Comparison of ENCODE assay signal across 8 mouse cellular contexts in genomic region chr17:10319685-10320455, GRCm38 (mm10). TPM values are rescaled to one million over a fixed set of nuclear protein-coding genes. Genes with fewer than 3 reads are reported as not detected.
DNase-seq lines count a peak whose midpoint lies in the region; ATAC-seq and TF ChIP-seq lines count a peak whose summit lies in the region.

TSS of gene Qk (minus strand) at chr17:10319854.

- peak within 1 kb of the TSS; percentile 93 for H3K4me3 ChIP-seq in brown adipose tissue, adult 24 weeks (ENCODE audit: insufficient read depth, low read depth, low read length)
- H3K4me3 ChIP-seq in heart, embryonic 14.5 days (ENCODE audit: control insufficient read depth in 1 of 2, insufficient read depth in 1 of 2, low read depth in 1 of 2, low read length in 2 of 2), result peak within 1 kb of the TSS; percentile 73 to 92
- H3K4me3 ChIP-seq in liver, embryonic 14.5 days (ENCODE audit: insufficient read depth in 1 of 2, low read depth in 2 of 2, low read length in 2 of 2), result peak within 1 kb of the TSS; percentile 83 to 95
- peak within 1 kb of the TSS; percentile 77 for H3K4me3 ChIP-seq in neural tube, embryonic 11.5 days (ENCODE audit: low read depth, low read length)
- peak within 1 kb of the TSS; percentile 82 for H3K4me3 ChIP-seq in stomach, postnatal 0 days (ENCODE audit: low read depth, low read length)

- TF ChIP-seq CTCF in liver, embryonic 14.5 days (IDR thresholded peaks at IDR 0.05; ENCODE audit: low read depth), result no peak
- TF ChIP-seq CTCF in stomach, postnatal 0 days (IDR thresholded peaks at IDR 0.05; ENCODE audit: low read depth), result 0 out of 2 replicates have a peak, but pooled peaks have one; percentile 20

- peak within 1 kb of the TSS; percentile 74 for H3K4me2 ChIP-seq in heart, embryonic 14.5 days (ENCODE audit: low read length)
- H3K4me2 ChIP-seq in liver, embryonic 14.5 days (ENCODE audit: low read depth), result peak within 1 kb of the TSS; percentile 83
- H3K4me2 ChIP-seq in neural tube, embryonic 11.5 days (ENCODE audit: low read depth), result peak within 1 kb of the TSS; percentile 61
- H3K4me2 ChIP-seq in stomach, postnatal 0 days (replicated peaks; ENCODE audit: low read depth), result peak within 1 kb of the TSS; percentile 71

- H3K27ac ChIP-seq in brown adipose tissue, adult 24 weeks (replicated peaks; ENCODE audit: low read depth, low read length), result peak within 1 kb of the TSS; percentile 98
- H3K27ac ChIP-seq in heart, embryonic 14.5 days (replicated peaks in 1 of 2; ENCODE audit: control insufficient read depth in 1 of 2, insufficient read depth in 1 of 2, low read depth in 2 of 2, low read length in 2 of 2), result peak within 1 kb of the TSS; percentile 96 to 100
- peak within 1 kb of the TSS; percentile 70 for H3K27ac ChIP-seq in liver, embryonic 14.5 days
- peak within 1 kb of the TSS; percentile 99 for H3K27ac ChIP-seq in neural tube, embryonic 11.5 days (ENCODE audit: low read depth, low read length)
- peak within 1 kb of the TSS; percentile 99 for H3K27ac ChIP-seq in stomach, postnatal 0 days (replicated peaks)

- no peaks in the 10 kb centered on the region for H3K9me3 ChIP-seq in heart, embryonic 14.5 days (ENCODE audit: control insufficient read depth, low read length)
- H3K9me3 ChIP-seq in liver, embryonic 14.5 days (ENCODE audit: control insufficient read depth, low read length), result no peaks in the 10 kb centered on the region
- no peaks in the 10 kb centered on the region for H3K9me3 ChIP-seq in neural tube, embryonic 11.5 days (ENCODE audit: control insufficient read depth, low read length)
- H3K9me3 ChIP-seq in stomach, postnatal 0 days (ENCODE audit: control insufficient read depth, low read length), result no peaks in the 10 kb centered on the region

- peaks cover 4% of the 10 kb centered on the region; the same call in 1 of the 2 replicates for H3K4me1 ChIP-seq in brown adipose tissue, adult 24 weeks (ENCODE audit: control insufficient read depth, insufficient read depth, insufficient read length, low read length)
- peaks cover 5 to 26% of the 10 kb centered on the region in 2 experiments for H3K4me1 ChIP-seq in heart, embryonic 14.5 days (ENCODE audit: control insufficient read depth in 2 of 2, insufficient read depth in 2 of 2, low read length in 2 of 2)
- H3K4me1 ChIP-seq in liver, embryonic 14.5 days (replicated peaks; ENCODE audit: control insufficient read depth in 2 of 2, insufficient read depth in 2 of 2, low read length in 1 of 2), result peaks cover under 1 to 5% of the 10 kb centered on the region in 2 experiments
- peaks cover 9% of the 10 kb centered on the region; the same call in 1 of the 2 replicates for H3K4me1 ChIP-seq in neural tube, embryonic 11.5 days (ENCODE audit: control insufficient read depth, insufficient read depth, low read length)
- H3K4me1 ChIP-seq in stomach, postnatal 0 days (replicated peaks; ENCODE audit: control insufficient read depth, insufficient read depth), result no peaks in the 10 kb centered on the region

- DNase-seq in CD4-positive, CD25-positive, alpha-beta regulatory T cell, adult 2 months (ENCODE audit: low read depth, low spot score), result peak; percentile 98
- peak; percentile 57 for DNase-seq in fibroblast of lung, adult 2 months (ENCODE audit: low read depth)
- DNase-seq in kidney, postnatal 25 days, result peak; percentile 95 to 96
- peak; percentile 65 to 78 (median 77) for DNase-seq in liver, embryonic 14.5 days (ENCODE audit: low read depth in 3 of 3, low spot score in 3 of 3)
- DNase-seq in neural tube, embryonic 11.5 days (ENCODE audit: low spot score), result peak; percentile 96
- DNase-seq in stomach, postnatal 0 days (ENCODE audit: low spot score), result peak; percentile 94

- peak; percentile 81 for ATAC-seq in heart, embryonic 14.5 days (ENCODE audit: insufficient number of reproducible peaks, insufficient read depth, low FRiP score, low read depth)
- ATAC-seq in liver, embryonic 14.5 days (ENCODE audit: insufficient read depth), result peak; percentile 66
- ATAC-seq in neural tube, embryonic 11.5 days (ENCODE audit: insufficient read depth, low FRiP score, low TSS enrichment), result peak; percentile 72
- ATAC-seq in stomach, postnatal 0 days (ENCODE audit: low FRiP score, low TSS enrichment), result peak; percentile 84

- H3K27me3 ChIP-seq in heart, embryonic 14.5 days (ENCODE audit: control insufficient read depth, insufficient read depth, low read length), result no peaks in the 10 kb centered on the region
- H3K27me3 ChIP-seq in liver, embryonic 14.5 days (ENCODE audit: control insufficient read depth, insufficient read depth, low read length), result peaks cover 4% of the 10 kb centered on the region; the same call in 1 of the 2 replicates
- no peaks in the 10 kb centered on the region for H3K27me3 ChIP-seq in neural tube, embryonic 11.5 days (ENCODE audit: control insufficient read depth, insufficient read depth, low read length)
- no peaks in the 10 kb centered on the region for H3K27me3 ChIP-seq in stomach, postnatal 0 days (ENCODE audit: control insufficient read depth, insufficient read depth, low read length)

- WGBS in heart, embryonic 14.5 days, result under 1% methylated on average over 86 of the region's 86 CpGs
- WGBS in liver, embryonic 14.5 days (ENCODE audit: insufficient replicate concordance), result under 1% methylated on average over 74 of the region's 86 CpGs
- WGBS in neural tube, embryonic 11.5 days, result under 1% methylated on average over 83 of the region's 86 CpGs
- under 1% methylated on average over 79 of the region's 86 CpGs for WGBS in stomach, postnatal 0 days

- TF ChIP-seq EP300 in liver, embryonic 14.5 days (IDR thresholded peaks at IDR 0.05; ENCODE audit: low read depth), result no peak
- TF ChIP-seq EP300 in stomach, postnatal 0 days (optimal IDR thresholded peaks at IDR 0.05), result no peak

- H3K36me3 ChIP-seq in heart, embryonic 14.5 days (ENCODE audit: control insufficient read depth, insufficient read depth, low read length), result no peaks in the 10 kb centered on the region
- H3K36me3 ChIP-seq in liver, embryonic 14.5 days (replicated peaks; ENCODE audit: control insufficient read depth, insufficient read depth, low read depth), result no peaks in the 10 kb centered on the region
- H3K36me3 ChIP-seq in neural tube, embryonic 11.5 days (ENCODE audit: control insufficient read depth, insufficient read depth, low read length), result no peaks in the 10 kb centered on the region
- H3K36me3 ChIP-seq in stomach, postnatal 0 days (ENCODE audit: control insufficient read depth, insufficient read depth, low read length), result no peaks in the 10 kb centered on the region

- H3K9ac ChIP-seq in heart, embryonic 14.5 days (ENCODE audit: low read length), result peak within 1 kb of the TSS; percentile 100
- peak within 1 kb of the TSS; percentile 91 for H3K9ac ChIP-seq in liver, embryonic 14.5 days (replicated peaks)
- H3K9ac ChIP-seq in neural tube, embryonic 11.5 days (ENCODE audit: low read length), result peak within 1 kb of the TSS; percentile 95
- peak within 1 kb of the TSS; percentile 96 for H3K9ac ChIP-seq in stomach, postnatal 0 days (ENCODE audit: low read length)

RNA-seq across cellular contexts. Expression of gene Qk, which starts in this region (rescaled TPM):
- polyA plus RNA-seq in brown adipose tissue, adult 24 weeks (2012; ENCODE audit: insufficient read depth, insufficient read length, missing spikeins), result 165 and 326 TPM in 2 replicates
- polyA plus RNA-seq in heart, embryonic 14.5 days (2014; fragmentation: Nextera tagmentation; extraction: Ambion mirVana), result 71.8 and 76.2 TPM in 2 replicates
- 22.1 and 29.4 TPM in 2 replicates for polyA plus RNA-seq in liver, embryonic 14.5 days (2012; rRNA removed)
- 9.5 and 10.2 TPM in 2 replicates for polyA plus RNA-seq in liver, embryonic 14.5 days (2014; fragmentation: Nextera tagmentation; extraction: Ambion mirVana)
- 53.7 and 57.0 TPM in 2 replicates for polyA plus RNA-seq in neural tube, embryonic 11.5 days (2014; fragmentation: Nextera tagmentation; extraction: Ambion mirVana)
- 9.7 and 9.8 TPM in 2 replicates for polyA plus RNA-seq in stomach, postnatal 0 days (2015; fragmentation: Nextera tagmentation; extraction: Ambion mirVana)

Comparison
In these comparisons a context has a peak if more than half of its experiments do, and no peak if none do; other contexts are left out.
1. Peak in every context shown above with its lines: DNase-seq, ATAC-seq, H3K4me3 ChIP-seq and H3K27ac ChIP-seq.